Mouse (Mus musculus) activated CD4-positive, CD25-positive, alpha-beta regulatory T cell, adult 4 months (primary cell): ENCODE measurements around the gene Dnm1. TPM values are rescaled to one million over a fixed set of nuclear protein-coding genes. Genes with fewer than 3 reads are reported as not detected.

Source experiments
- ATAC-seq: one replicate; pipeline ENCODE4 v1.8.0; 2017
- polyA plus RNA-seq, 2 experiments: library from polyadenylated mRNA; unstranded; fragments of 100-300 nt; shearing (Covaris generic); gene quantifications; one replicate each; pipeline ENCODE4 v1.2.1; 2017

Gene Dnm1
- polyA plus RNA-seq, 2 experiments from 2014 or later: not detected

DNA sequence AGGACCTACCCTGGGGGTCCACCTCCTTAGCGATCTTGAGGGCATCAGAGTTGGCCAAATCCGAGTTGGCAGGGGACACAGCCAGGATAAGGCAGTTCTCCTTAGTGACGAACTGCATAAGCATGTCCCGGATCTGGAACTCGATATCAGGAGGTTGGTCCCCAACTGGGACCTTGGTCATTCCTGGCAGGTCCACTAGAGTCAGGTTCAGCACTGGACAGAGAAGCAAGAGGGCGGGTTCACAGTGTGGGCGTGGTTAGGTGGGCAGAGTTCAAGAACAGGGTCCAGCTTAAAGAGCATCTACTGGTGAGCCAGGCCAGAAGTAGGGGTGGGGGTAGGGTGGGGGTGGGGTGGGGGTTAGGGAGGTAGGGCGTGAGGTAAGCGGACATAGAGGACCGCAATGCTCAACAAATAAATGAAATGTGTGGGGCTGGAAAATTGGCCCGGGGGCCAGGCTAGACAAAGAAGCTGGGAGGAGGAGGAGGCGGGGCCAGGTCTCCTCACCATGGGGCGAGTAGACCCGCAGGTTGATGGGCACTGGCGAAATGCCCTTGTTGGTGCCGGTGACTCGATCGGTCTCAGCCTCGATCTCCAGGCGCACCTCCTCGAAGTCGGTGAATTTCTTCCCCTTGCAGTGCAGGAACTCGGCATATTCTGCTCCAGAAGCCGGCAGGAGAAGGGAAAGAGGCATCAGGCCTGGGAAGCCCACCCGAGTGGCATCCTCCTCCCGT is 13.1 kb downstream of the Dnm1 start:
- ATAC-seq: no peak

DNA sequence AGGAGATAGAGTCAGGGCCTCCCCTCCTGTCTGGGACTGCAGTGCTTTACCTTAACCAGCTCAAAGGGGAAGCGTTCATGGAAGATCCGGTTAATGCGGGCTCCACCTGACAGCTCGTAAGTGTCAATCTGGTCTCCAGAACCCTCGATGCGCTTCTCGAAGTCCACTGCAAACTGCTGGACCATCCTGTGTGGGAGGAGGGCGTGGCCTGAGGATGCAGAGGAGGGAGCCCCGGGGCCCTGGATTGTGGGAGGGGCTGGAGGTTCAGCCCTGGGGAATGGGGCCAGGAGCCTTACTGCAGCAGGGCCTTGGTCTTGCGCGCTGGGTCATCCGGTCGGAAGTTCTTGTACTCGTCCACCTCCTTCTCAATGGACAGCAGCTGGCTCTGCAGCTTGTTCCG is 17.2 kb downstream of the Dnm1 start:
- no peak for ATAC-seq

DNA sequence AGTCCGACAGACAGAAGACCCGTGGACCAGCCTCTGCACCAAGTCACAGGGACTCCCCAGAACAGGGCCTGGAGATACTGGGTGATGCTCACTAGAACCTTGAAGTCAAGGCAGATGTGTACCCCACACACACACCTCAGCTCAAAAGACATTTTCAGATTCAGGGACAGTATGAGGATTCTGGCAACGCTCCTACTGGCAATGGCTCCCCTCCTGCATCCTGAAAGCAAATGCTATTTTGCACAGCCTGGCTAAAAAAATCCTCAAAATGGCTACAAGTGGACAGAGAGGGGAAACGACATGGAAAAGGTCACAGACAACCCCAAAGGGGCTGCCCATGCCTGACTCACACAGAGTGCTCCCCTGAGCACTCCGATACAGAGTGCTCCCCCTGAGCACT is 21.0 kb downstream of the Dnm1 start:
- ATAC-seq: no peak

DNA sequence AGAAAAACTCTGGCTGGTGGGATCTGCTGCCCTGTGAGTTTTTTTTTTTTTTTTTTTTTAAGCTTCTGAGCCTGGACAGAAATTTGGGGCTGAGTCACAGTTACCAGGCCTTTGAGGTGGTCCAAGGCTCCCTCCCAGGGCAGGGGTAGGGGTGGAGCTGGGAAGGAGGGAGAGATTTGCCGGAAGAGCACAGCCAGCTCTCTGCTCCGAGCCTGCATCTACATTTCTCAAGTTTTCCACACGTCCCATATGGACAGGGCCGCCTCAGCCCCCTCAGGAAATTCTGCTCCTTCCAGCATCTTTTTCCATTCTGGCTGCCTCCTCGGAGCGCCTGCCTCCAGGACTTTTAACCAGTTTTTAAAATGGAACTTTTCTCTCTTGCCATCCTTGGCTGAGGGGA is 23.6 kb downstream of the Dnm1 start:
- ATAC-seq: no peak

DNA sequence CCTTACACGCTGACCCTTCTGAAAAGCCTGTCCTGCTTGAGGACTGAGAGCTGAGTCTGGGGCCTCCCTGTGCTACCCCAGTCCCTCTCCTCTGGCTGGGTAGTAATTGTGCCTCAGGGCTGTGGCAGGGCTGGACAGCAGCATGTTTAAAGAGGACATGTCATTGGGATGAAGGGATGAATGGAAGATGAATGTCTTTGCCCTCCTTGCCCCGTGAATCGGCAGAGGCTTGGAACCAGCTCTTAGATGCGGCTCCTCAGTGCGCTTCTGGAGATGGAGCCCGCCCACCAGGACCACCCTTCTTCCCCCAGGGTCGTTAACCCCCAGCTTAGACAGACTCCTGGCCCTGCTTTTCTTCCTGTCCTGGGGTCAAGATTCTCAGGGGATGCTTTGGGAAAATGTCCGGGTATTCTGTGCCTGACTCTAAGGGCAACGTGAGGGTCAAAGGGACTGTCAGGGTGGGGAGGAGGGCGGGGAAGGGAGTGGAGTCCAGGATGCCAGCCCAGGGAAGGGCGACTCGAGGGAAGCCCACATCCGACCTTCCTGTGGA is 24.2 kb downstream of the Dnm1 start:
- ATAC-seq: no peak

DNA sequence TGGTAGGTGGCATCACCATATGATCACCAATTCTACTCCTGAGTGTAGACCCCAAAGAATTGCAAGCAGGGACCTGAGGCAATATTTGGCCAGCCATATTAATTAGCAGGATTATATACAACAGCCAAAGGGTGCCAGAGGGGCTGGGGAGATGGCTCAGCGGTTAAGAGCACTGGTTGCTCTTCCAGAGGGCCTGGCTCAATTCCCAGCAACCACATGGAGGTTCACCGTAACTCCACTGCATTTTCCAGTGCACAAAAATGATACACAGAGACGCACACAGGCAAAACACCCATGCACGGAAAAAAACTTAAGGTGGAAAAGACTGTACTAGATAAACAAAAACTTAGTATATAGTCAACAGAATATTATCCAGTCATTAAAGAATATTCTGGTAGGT is 25.9 kb downstream of the Dnm1 start:
- no peak for ATAC-seq

DNA sequence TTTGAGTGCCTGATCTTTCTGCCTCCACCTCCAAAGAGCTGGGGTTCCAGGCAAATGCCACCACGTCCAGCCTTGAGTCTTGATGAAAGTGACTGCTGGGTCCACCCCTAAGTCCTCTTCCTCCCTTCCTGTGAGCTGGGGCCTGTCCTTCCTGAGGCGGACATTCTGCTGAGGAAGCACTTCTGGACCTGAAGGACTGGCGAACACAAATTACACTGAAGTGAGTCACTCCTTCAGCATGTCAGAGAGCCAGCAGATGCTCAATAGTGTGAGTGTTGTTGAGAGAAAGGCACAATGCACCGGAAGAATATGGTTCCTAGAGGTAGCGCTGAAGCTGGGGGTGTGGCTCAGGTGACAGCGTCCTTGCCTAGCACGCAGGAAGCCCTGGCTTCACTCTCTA is 27.8 kb downstream of the Dnm1 start:
- ATAC-seq: no peak

DNA sequence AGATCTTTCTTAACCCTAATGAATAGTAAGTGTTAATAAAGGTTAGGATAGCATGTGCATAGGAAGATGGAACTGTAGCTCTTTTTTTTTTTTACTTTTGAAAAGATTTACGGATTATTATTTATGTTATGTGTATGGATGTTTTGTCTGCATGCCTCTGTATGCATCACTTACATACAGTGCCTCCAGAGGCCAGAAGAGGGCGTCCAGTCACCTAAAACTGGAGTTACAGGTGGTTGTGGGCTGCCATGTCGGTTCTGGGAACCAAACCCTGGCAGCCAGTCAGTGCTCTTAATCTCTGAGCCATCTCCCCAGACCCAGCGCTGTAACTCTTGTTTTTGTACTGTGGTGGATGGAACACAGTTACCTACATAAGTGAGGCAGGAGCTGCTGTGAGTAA is 28.8 kb downstream of the Dnm1 start:
- no peak for ATAC-seq

DNA sequence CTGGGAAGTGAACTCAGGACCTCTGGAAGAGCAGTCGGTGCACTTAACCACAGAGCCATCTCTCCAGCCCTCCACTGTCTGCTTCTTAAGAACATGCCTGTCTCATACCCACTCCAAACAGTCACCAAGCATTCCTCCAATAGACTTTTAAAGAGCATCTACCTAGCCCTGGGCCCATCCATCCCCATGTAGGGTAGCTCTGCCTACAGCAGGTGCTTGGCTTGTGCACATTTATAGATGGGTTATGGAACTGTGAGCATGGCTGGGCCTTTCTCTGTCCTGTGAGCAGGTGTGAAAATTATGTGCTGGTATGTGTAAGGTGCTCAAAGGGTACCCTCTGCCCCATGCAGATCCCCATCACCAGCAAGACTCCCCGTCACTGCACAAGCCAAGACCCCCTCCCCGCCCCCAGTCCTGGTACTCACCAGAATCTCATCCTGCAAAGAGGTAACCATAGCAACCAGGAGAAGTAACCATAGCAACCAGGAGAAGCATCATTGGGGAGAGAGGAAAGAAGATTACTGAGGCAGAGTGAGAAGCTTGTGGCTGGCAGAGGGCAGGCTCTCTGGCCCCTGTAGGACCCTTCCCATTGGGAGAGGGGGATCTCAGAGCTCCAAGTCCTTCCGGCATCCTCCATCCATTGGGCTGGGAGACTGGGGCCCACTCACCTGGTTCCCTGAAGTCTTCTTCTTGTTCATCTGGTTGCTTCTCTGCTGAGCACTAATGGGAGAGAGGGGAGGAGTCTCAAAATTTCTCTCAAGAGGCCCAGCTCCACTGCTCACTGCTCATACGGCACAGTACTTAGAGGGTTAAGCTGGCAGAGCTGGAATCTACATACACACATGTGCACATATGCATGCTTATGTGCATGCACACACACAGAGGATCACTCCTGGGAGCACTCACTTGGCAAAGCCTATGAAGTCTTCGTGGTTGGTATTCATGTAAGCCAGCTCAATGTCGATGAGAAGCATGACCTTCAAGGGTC is 30.1 kb downstream of the Dnm1 start:
- no peak for ATAC-seq

DNA sequence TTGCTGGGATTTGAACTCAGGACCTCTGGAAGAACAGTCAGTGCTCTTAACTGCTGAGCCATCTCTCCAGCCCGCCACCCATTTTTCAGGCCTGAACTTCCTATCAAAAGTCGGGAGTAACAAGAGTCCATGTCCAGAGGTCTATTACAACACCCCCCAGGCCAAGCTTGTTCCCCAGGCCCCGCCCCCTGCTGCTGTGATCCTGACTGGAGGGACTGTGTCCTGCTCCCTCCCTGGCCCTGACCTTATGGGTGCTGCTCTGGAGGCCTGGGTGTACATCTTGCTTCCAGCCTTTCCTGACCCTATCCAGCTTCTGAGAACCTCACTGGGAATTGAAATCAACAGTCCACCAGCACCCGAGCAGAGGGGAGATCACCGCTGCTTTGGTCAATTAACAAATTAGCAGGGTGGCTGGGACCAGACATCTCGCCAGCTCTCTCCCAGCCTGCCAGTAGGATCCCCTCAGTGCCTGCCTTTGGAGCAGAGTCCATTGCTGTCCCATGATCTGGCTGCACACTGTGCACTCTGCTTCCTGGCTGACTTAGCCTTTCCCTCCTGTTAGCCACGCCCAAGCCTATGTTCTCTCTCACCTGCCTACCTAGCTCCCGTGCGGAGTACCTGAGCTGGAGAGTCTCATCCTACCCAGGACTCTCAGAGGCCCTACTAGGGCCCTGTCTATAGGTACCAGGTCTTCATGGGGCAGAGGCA is 31.4 kb downstream of the Dnm1 start:
- ATAC-seq: no peak

DNA sequence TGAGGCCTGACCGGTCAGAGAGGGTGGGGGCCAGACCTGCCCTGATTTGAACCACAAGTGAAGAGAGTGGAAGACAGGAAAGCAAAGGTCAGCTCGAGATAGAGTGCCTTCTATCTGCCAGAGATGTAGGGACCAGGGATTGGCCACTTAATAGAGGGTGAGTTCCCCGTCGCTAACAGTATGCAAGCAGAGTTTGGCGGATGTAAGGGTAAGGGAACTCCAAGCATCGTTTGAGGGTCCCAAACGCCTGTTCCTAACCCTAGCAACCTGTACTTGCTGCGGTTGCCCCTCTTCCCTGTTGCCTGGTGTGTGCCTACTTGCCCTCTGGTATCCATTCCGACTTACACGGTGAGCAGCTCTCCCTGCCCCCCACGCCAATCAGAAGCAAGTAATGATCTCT is 32.4 kb downstream of the Dnm1 start:
- no peak for ATAC-seq

DNA sequence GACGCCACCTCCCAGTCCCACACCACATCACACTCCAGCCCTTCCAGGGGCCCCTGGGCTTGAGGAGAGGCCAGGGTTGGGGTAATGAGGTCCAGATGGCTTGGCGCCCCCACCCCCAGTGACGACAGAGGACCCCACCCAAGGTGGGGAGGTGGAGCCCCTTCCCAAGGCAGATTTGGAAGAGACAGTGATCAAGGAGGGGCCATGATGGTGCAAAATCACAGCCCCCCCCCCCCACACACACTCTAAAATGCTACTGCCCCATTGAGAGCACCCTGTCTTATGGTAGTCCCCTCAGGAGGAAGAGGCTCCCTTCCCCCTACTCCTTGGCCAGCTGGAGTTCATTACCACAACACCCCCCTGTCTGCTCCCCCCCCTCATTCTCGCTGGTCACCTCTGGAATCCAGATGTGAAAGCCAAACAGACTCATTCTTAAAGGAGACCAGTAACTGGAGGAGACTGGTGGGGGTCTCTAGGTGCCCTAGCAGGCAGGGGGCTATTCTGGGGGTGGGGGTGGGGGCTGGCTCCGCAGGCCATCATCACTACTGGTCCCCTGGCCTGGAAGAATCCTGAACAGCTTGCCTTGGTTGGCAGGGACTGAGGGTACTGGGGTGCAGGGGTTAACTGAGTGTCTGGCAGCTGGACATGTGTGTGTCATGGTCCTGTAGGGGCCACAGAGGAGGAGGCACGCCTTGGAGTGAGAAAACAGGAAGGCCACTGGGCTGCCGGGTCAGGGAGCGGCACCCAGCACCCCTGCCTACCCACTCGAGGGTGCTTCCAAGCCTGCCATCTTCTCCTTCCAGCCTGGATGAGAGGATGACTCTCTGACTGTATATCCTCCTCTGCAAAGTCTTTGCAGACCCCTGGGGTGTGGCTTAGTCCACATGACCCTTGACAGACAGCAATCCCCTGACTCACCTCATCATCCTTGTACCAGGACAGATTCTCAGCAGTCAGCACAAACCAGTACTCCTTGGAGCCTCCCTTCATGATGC is 33.3 kb downstream of the Dnm1 start:
- ATAC-seq: no peak

DNA sequence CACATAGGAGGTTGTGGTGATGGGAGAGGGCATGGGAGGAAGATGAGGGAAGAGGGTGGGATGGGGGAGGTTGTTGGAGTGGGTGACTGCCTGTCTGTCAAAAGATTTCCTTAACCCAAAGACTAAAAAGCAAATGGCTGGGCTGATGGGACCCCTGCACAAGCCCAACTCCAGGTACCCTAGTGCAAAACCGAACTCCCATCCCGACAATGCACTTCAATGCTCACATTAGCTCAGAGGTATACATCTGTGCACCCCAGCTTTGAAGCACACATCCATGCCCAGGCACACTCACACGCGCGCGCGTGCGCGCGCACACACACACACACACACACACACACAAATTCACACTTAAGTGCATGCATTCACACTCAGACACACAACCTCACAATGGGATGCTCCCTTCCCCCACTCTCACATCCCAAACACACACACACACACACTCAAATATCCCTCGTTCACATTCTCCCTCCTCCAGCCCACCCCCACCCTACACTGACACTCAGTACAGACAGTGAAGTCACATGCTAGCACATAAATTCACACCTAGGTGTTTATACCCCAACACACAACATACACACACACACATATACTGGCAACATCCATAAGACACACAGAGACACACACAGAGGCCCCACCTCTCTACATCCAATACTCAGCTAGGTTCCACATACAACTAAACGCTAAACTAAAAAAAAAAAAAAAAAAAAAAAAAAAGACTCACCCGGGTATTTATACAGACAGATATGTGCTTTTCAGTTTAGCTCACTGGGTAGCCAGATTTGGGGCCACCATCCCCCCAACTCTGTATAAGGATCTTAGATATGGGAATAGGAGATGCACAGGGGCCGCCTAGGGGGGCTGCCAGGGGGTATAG is 34.2 kb downstream of the Dnm1 start:
- no peak for ATAC-seq

DNA sequence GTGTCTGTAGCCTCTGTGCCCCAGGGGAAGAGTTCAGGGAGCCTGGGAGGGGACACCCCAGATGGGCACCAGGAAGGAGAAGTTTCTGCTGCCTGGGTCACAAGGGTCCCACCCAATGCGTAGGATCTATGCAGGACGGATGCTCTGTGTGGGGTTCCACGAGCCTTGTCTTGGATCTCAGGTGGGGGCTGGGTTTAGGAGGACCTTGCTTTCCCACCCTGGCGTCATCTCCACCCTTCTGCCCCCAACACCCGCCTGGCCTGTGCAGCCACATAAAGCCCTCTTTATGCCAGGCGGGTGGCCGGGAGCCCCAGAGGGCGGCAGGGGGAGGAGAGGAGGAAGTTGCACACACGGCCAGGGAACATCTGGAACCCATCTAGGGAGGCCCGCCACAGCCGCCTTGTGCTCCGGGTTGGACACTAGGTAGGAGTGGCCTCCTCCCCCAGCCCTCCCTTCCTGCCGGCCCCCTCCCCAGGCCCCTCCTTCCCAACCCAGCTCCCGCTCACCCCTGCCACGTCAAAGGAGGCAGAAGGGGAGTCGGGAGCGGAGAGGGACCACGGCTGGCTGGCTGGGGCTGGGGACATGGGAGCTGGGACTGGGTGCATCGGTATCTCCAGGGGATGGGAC is 35.2 kb downstream of the Dnm1 start:
- ATAC-seq: no peak

DNA sequence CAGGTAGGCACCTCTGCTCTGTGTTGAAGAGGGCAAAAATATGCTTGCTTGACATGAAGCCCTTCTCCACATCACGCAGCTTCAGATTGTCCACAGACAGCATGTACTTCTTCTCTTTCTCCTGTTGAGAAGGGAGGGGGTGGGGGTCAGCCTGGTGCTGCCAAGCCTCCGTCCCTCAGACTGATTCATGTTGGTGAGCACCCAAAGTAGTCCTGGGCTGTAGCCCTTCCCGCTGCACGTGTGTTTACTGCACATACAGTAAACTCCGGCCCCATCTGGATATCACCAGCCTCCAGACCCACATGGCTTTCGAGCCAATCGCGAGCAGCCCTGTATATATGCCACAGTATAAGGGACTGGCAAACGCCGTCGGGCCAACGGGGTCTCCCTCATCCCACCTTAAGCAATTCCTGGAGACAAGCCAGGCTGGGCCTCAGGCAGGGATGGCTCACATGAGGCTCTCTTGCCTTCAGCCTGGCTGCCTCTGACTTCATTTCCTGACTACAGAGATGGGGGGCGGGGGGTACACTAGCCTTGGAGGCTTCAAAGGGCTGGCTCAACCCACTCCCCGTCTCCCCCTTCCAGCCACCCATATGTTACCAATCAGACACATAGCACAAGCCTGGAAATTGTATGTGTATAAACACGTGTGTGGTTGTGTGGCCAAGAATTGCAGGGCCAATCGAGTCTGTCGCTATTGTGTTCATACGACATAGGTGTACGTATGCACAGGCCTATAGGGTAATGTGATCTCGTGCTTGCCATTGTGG is 36.1 kb downstream of the Dnm1 start:
- ATAC-seq: no peak

DNA sequence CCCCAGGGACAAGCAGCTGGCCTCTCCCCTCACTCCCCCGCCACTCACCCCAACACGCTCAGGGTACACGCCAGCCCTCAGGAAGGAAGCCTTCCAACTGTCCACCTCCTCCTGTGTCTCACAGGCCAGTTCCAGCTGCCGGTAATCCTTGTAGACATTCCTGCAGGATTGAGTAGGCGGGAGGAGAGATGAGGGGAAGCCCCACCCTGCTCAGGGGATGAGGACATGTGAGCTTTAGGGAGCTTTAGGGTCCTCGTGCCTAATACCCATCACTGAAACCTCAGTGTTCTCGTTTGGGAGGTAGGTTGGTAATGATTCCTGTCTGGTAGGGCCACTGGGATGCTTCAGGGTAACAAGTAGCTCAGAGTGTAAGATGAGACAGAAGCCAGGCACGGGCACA is 37.4 kb downstream of the Dnm1 start:
- ATAC-seq: no peak

DNA sequence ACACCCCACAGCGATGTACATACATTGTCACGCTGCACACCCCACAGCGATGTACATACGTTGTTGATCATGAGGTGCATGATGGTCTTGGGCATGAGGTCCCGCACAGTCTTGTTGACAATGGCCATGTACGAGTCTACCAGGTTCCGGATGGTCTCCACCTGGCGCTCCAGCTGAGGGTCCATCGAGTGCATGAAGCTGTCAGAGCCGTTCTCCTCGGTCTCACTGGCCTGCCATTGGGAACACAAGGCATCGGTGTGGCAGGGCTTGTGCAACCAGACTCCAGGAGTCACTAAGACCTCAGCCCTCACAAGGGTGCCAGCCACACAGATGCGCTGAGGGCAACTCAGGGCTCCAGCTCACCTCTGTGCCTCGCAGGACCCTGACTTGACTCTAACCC is 38.3 kb downstream of the Dnm1 start:
- ATAC-seq: no peak

DNA sequence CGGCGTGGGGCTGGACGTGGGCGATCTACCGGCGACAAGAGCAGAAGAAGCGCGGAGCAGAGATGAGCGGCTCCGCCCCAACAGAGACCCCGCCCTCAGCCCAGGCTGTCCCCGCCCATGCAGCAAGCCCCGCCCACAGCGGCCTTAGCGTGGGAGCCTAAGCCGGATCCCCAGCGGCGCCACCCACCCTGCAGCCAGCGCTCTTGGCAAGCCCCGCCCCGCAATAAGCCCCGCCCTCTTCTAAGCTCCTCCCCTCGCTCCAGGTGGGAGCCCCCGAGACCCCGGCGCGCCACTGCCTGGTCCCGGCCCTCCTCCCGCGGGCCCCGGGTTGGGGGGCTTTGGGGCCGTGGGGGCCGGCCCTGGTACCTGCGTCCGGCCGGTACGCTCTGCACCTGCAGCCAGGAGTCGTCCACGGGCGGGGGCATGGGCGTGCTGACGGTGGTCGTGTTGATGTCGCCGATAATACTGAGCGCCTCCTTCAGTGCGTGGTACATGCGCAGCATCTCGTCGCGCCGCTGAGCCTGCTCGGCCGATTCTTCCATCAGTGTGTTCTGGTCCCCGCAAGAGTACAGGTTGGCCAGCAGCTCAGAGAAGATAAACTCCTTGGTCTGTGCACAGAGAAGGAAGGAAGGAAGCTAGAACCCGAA is 40.7 kb downstream of the Dnm1 start:
- ATAC-seq: peak; percentile 61
